ENCODE assay signal across 11 mouse cellular contexts in the genomic region with DNA sequence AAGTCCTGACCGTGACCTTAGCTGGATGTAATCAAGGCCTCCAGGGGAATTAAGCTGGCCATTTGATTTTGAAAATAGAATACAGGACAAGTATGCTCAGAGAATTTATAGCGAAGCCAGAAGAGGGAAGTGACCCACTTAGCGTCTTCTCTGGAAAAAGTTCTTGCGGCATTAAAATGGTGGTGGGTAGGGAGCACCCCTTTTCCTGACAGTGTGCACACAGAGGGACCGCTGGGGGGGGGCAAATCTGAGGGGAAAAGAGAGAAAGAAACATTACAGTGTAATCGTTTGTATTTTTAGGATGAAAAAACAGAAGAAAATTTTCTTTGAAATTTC.
A peak's percentile ranks its signal among the peaks of the same experiment; 100 is the strongest.
DNase-seq lines count a peak whose midpoint lies in the region; ATAC-seq and TF ChIP-seq lines count a peak whose summit lies in the region.
"Had no signal": no experiment of that assay in that cellular context is flagged by ENCODE, and none has a peak within 500 bp of the region (broad histone marks: within the 10 kb centered on the region; RNA-seq: fewer than 3 reads in every experiment).

No protein-coding gene starts in this region.

- peaks cover 3% of the 10 kb centered on the region; the same call in 1 of the 2 replicates for H3K4me1 ChIP-seq in heart, embryonic 11.5 days (ENCODE audit: control insufficient read depth, insufficient read depth, low read length)
- peaks cover 4% of the 10 kb centered on the region; the same call in 1 of the 2 replicates for H3K4me1 ChIP-seq in midbrain, embryonic 12.5 days
- no peaks in the 10 kb centered on the region for H3K4me1 ChIP-seq in midbrain, postnatal 0 days (ENCODE audit: insufficient read depth, low read length)
- peaks cover 11% of the 10 kb centered on the region for H3K4me1 ChIP-seq in embryonic facial prominence, embryonic 15.5 days
- H3K4me1 ChIP-seq in limb, embryonic 15.5 days, result peaks cover 10% of the 10 kb centered on the region

- no peak for ATAC-seq in heart, embryonic 11.5 days (replicated peaks; ENCODE audit: insufficient number of reproducible peaks, low FRiP score, low TSS enrichment)
- ATAC-seq in midbrain, embryonic 12.5 days (ENCODE audit: low FRiP score, low read depth), result no peak
- ATAC-seq in midbrain, postnatal 0 days (ENCODE audit: low FRiP score), result no peak
- ATAC-seq in embryonic facial prominence, embryonic 15.5 days (ENCODE audit: insufficient number of reproducible peaks, low FRiP score, low TSS enrichment, low read depth), result no peak
- no peak for ATAC-seq in limb, embryonic 15.5 days (ENCODE audit: insufficient number of reproducible peaks, low FRiP score, low TSS enrichment, low read depth)
- ATAC-seq in activated CD4-positive, CD25-positive, alpha-beta regulatory T cell, adult 4 months, result no peak

- H3K36me3 ChIP-seq in heart, embryonic 11.5 days (ENCODE audit: control insufficient read depth, insufficient read depth, low read length), result no peaks in the 10 kb centered on the region
- no peaks in the 10 kb centered on the region for H3K36me3 ChIP-seq in midbrain, embryonic 12.5 days
- no peaks in the 10 kb centered on the region for H3K36me3 ChIP-seq in midbrain, postnatal 0 days (ENCODE audit: insufficient read depth, low read length)
- H3K36me3 ChIP-seq in embryonic facial prominence, embryonic 15.5 days, result no peaks in the 10 kb centered on the region
- H3K36me3 ChIP-seq in limb, embryonic 15.5 days, result no peaks in the 10 kb centered on the region

- no peak overlapping the region for H3K4me3 ChIP-seq in heart, embryonic 11.5 days (ENCODE audit: low read depth, low read length)
- no peak overlapping the region for H3K4me3 ChIP-seq in midbrain, embryonic 12.5 days
- H3K4me3 ChIP-seq in midbrain, postnatal 0 days (ENCODE audit: low read depth, low read length), result no peak overlapping the region
- no peak overlapping the region for H3K4me3 ChIP-seq in embryonic facial prominence, embryonic 15.5 days (replicated peaks)
- H3K4me3 ChIP-seq in limb, embryonic 15.5 days, result no peak overlapping the region

- no peaks in the 10 kb centered on the region for H3K27me3 ChIP-seq in heart, embryonic 11.5 days (ENCODE audit: control insufficient read depth, insufficient read depth, low read length)
- no peaks in the 10 kb centered on the region for H3K27me3 ChIP-seq in midbrain, embryonic 12.5 days
- H3K27me3 ChIP-seq in midbrain, postnatal 0 days (ENCODE audit: insufficient read depth, low read length), result no peaks in the 10 kb centered on the region
- H3K27me3 ChIP-seq in embryonic facial prominence, embryonic 15.5 days, result no peaks in the 10 kb centered on the region
- no peaks in the 10 kb centered on the region for H3K27me3 ChIP-seq in limb, embryonic 15.5 days

- DNase-seq in heart, postnatal 25 days (ENCODE audit: low spot score), result no peak
- no peak for DNase-seq in midbrain, postnatal 0 days (ENCODE audit: low spot score)
- DNase-seq: cerebellum, adult 9-10 months; heart, adult 18-20 months; lung, adult 18-20 months had no signal

- no peak overlapping the region for H3K9ac ChIP-seq in heart, embryonic 11.5 days (ENCODE audit: low read depth, low read length)
- no peak overlapping the region for H3K9ac ChIP-seq in midbrain, embryonic 12.5 days (replicated peaks)
- no peak overlapping the region for H3K9ac ChIP-seq in midbrain, postnatal 0 days (replicated peaks; ENCODE audit: low read length, poor library complexity, severe bottlenecking)
- H3K9ac ChIP-seq in embryonic facial prominence, embryonic 15.5 days, result no peak overlapping the region
- 0 out of 2 replicates have a peak overlapping the region, but pooled peaks have one; percentile 14 for H3K9ac ChIP-seq in limb, embryonic 15.5 days

- 0 out of 2 replicates have a peak overlapping the region, but pooled peaks have one; percentile 31 for H3K4me2 ChIP-seq in heart, embryonic 11.5 days
- no peak overlapping the region for H3K4me2 ChIP-seq in midbrain, embryonic 12.5 days (replicated peaks)
- no peak overlapping the region for H3K4me2 ChIP-seq in midbrain, postnatal 0 days (ENCODE audit: low read depth, low read length, poor library complexity, severe bottlenecking)
- H3K4me2 ChIP-seq in embryonic facial prominence, embryonic 15.5 days (replicated peaks), result 0 out of 2 replicates have a peak overlapping the region, but pooled peaks have one; percentile 2
- H3K4me2 ChIP-seq in limb, embryonic 15.5 days, result no peak overlapping the region

- WGBS in heart, embryonic 11.5 days (ENCODE audit: insufficient replicate concordance), result 63% methylated on average over 6 of the region's 6 CpGs
- WGBS in midbrain, embryonic 12.5 days, result 69% methylated on average over 6 of the region's 6 CpGs
- 65% methylated on average over 6 of the region's 6 CpGs for WGBS in midbrain, postnatal 0 days
- WGBS in embryonic facial prominence, embryonic 15.5 days, result 35% methylated on average over 6 of the region's 6 CpGs
- WGBS in limb, embryonic 15.5 days, result 54% methylated on average over 6 of the region's 6 CpGs

- TF ChIP-seq CTCF in midbrain, postnatal 0 days (IDR thresholded peaks at IDR 0.05), result no peak

- peak overlapping the region; percentile 73; the same call in 1 of the 2 replicates for H3K27ac ChIP-seq in heart, embryonic 11.5 days (ENCODE audit: low read depth, low read length)
- H3K27ac ChIP-seq in midbrain, embryonic 12.5 days (replicated peaks), result peak overlapping the region; percentile 63
- H3K27ac ChIP-seq in midbrain, postnatal 0 days (ENCODE audit: low read depth, low read length), result no peak overlapping the region
- H3K27ac ChIP-seq in embryonic facial prominence, embryonic 15.5 days (replicated peaks), result no peak overlapping the region
- no peak overlapping the region for H3K27ac ChIP-seq in limb, embryonic 15.5 days
- H3K27ac ChIP-seq: stomach, postnatal 0 days had no signal

- H3K9me3 ChIP-seq in heart, embryonic 11.5 days (replicated peaks; ENCODE audit: control insufficient read depth, low read length), result no peaks in the 10 kb centered on the region
- H3K9me3 ChIP-seq in midbrain, embryonic 12.5 days, result no peaks in the 10 kb centered on the region
- H3K9me3 ChIP-seq in midbrain, postnatal 0 days (ENCODE audit: low read length), result no peaks in the 10 kb centered on the region
- H3K9me3 ChIP-seq in embryonic facial prominence, embryonic 15.5 days (replicated peaks), result no peaks in the 10 kb centered on the region
- H3K9me3 ChIP-seq in limb, embryonic 15.5 days, result no peaks in the 10 kb centered on the region

- intact Hi-C loops in heart, postnatal 25 days (cut with DNase I), result no loop called here

Comparison
In these comparisons a context has a peak if more than half of its experiments do, and no peak if none do; other contexts are left out.
1. H3K27ac ChIP-seq: peak in heart, embryonic 11.5 days (single experiment) and midbrain, embryonic 12.5 days (single experiment); none in midbrain, postnatal 0 days (single experiment), embryonic facial prominence, embryonic 15.5 days (single experiment) and limb, embryonic 15.5 days (single experiment).
2. H3K4me2 ChIP-seq: peak in heart, embryonic 11.5 days (single experiment) and embryonic facial prominence, embryonic 15.5 days (single experiment); none in midbrain, embryonic 12.5 days (single experiment), midbrain, postnatal 0 days (single experiment) and limb, embryonic 15.5 days (single experiment).